Mouse (Mus musculus): Measurements from ENCODE around the gene Ncoa1. TPM values are rescaled to one million over a fixed set of nuclear protein-coding genes. Genes with fewer than 3 reads are reported as not detected.

Gene Ncoa1
- polyA plus RNA-seq, 1 experiment from 2014 or later: 7.2 TPM

DNA sequence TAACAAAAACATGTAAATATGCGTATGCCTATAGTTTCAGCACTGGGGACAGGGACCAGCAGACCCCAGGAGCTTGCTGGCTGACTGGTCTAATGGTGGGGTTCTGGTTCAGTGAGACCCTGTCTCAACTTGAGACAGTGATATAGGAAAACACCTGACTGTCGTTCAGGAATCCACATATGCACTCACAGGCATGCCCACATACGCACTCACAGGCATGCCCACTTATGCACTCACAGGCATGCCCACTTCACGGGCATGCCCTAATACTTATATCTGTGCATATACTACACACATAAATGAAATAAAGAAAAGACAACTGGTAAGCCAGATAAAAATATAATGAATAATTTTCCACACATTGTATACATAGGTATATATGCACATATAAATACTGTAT lies 3.3 kb upstream of the Ncoa1 start:
- no peaks in the 10 kb centered on the region; the same call in 1 of the 2 replicates for H3K27me3 ChIP-seq (ENCODE audit: control insufficient read depth, insufficient read depth, low read length)
- no peaks in the 10 kb centered on the region for H3K9me3 ChIP-seq (ENCODE audit: control insufficient read depth, low read length)
- no peak overlapping the region for H3K9ac ChIP-seq (ENCODE audit: low read depth, low read length)
- H3K27ac ChIP-seq (ENCODE audit: low read depth, low read length): no peak overlapping the region
- 82% methylated on average over 4 of the region's 4 CpGs for WGBS
- DNase-seq (ENCODE audit: low spot score) (no peak), ATAC-seq (ENCODE audit: low FRiP score) (no peak)
- H3K36me3 ChIP-seq (ENCODE audit: control insufficient read depth, insufficient read depth, low read length): no peaks in the 10 kb centered on the region
- no peak overlapping the region for H3K4me3 ChIP-seq (ENCODE audit: low read depth, low read length)
- H3K4me2 ChIP-seq (replicated peaks; ENCODE audit: low read depth, low read length): no peak overlapping the region
- no peaks in the 10 kb centered on the region; the same call in 1 of the 2 replicates for H3K4me1 ChIP-seq (replicated peaks; ENCODE audit: control insufficient read depth, insufficient read depth, low read length)

DNA sequence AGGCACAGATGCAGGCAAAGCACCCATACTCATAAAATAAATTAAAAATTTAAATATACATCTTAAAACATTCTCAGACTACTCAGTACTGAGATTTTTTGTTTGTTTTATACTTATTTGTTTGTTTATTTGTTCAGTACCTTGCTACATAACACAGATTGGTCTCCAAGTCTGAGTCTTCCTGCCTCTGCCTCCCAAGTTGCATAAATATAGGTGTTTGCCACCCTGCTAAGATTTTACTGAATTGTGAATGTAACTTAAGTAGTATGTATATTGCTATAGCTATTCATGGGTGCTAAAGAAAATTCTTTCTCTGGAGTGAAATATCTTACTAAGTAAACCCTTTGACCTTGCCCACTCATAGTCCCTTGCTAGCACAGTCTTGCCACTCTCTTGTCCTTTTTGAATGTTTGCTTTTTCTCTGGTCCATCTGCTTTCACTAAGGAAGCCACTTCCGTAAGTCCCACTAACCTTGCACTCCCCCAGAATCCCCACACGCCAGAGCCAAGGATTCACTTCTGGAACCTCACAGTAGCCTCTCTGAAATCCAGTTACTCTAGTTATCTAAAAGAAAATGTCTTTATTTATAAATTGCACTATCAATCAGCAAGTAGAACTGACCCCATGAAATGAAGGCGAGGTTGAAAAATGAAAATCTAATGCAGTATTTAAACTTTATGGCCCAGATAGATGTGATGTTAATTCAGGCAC lies 2.3 kb upstream of the Ncoa1 start:
- 88% methylated on average over 3 of the region's 3 CpGs for WGBS
- no peak overlapping the region for H3K4me2 ChIP-seq (replicated peaks; ENCODE audit: low read depth, low read length)
- H3K4me3 ChIP-seq (ENCODE audit: low read depth, low read length): no peak overlapping the region
- no peak overlapping the region for H3K27ac ChIP-seq (ENCODE audit: low read depth, low read length)
- H3K4me1 ChIP-seq (replicated peaks; ENCODE audit: control insufficient read depth, insufficient read depth, low read length): no peaks in the 10 kb centered on the region; the same call in 1 of the 2 replicates
- DNase-seq (ENCODE audit: low spot score): no peak
- H3K27me3 ChIP-seq (ENCODE audit: control insufficient read depth, insufficient read depth, low read length): no peaks in the 10 kb centered on the region; the same call in 1 of the 2 replicates
- ATAC-seq (ENCODE audit: low FRiP score): no peak
- H3K9me3 ChIP-seq (ENCODE audit: control insufficient read depth, low read length): no peaks in the 10 kb centered on the region
- H3K9ac ChIP-seq (ENCODE audit: low read depth, low read length): no peak overlapping the region
- no peaks in the 10 kb centered on the region for H3K36me3 ChIP-seq (ENCODE audit: control insufficient read depth, insufficient read depth, low read length)

DNA sequence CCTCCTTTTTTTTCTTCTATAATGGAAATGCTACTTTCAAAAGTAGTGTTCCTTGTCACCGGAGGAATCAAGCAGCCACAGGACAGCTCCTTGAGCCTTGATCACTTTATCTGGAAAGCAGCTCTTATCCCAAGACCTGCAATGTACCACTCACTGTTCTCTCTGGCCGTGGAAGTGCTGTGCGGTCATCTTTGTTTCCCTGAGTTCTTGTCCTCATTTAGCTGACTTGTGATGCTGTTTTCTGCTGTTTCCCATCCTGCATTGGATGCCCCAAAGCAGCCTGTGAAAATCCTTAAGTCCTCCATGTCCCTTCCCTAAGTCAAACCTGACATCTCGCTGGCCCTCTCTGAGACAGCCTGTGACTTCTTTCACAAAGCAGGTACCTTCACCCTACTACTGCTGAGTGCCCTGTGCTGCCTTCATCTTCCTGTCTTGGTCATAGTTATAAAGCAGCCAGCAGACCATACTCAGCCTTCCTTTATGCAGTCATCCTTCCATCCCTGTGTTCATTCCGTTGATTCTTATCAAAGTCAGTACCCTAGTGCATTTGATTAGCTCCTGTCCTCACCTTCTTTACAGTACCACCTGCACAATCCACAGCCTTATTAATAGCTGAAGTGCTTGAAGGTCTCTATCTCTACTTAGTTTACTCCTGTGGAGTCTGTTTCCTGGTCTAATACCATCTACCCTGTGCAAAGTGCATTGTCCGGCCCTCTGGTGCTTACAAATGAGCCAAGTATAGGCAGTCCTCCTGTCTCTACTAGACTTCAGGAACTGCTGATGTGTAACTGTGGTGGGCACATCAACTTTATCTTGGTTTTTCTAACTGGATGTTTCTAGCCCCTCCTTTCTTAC lies 1.2 kb upstream of the Ncoa1 start:
- ATAC-seq (ENCODE audit: low FRiP score): no peak
- Histone ChIP-seq H3K4me2 (replicated peaks; ENCODE audit: low read depth, low read length) (no peak overlapping the region), H3K36me3 (ENCODE audit: control insufficient read depth, insufficient read depth, low read length) (no peaks in the 10 kb centered on the region), H3K4me3 (ENCODE audit: low read depth, low read length) (no peak overlapping the region), H3K9ac (ENCODE audit: low read depth, low read length) (no peak overlapping the region), H3K27me3 (ENCODE audit: control insufficient read depth, insufficient read depth, low read length) (no peaks in the 10 kb centered on the region; the same call in 1 of the 2 replicates), H3K4me1 (replicated peaks; ENCODE audit: control insufficient read depth, insufficient read depth, low read length) (no peaks in the 10 kb centered on the region; the same call in 1 of the 2 replicates), H3K27ac (ENCODE audit: low read depth, low read length) (no peak overlapping the region), H3K9me3 (ENCODE audit: control insufficient read depth, low read length) (no peaks in the 10 kb centered on the region)
- WGBS: 74% methylated on average over 6 of the region's 6 CpGs
- DNase-seq (ENCODE audit: low spot score): no peak

DNA sequence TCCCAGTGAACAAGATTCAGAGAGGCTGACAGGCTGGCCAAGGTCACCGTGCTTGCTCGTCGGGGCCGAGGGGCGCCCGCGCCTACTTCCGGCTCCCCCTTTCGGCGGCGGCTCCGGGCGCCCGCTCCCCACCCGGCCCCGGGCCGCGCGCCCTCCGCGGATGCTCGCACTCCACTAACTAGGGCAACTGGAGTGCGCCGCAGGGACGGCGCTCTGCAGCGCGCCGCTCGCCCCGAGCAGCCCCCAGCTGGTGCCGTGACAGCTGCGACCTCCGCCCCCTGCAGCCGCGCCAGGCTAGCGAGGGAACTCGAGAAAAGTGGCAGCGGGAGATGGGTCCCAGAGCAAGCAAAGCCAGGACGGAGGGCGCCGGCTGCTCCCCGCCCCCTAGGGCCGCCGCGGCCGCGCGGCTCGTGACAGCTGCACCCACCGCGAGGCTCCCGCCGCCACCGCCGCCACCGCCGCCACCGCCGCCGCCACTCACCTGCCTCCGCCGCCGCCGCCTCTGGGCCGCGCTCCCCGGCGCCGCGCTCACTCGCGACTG lies 621 bp downstream of the Ncoa1 start:
- H3K4me3 ChIP-seq (ENCODE audit: low read depth, low read length): peak overlapping the region; percentile 83
- no peaks in the 10 kb centered on the region; the same call in 1 of the 2 replicates for H3K4me1 ChIP-seq (replicated peaks; ENCODE audit: control insufficient read depth, insufficient read depth, low read length)
- DNase-seq (ENCODE audit: low spot score) (peak; percentile 76), ATAC-seq (ENCODE audit: low FRiP score) (peak; percentile 89)
- H3K9ac ChIP-seq (ENCODE audit: low read depth, low read length): peak overlapping the region; percentile 95
- under 1% methylated on average over 41 of the region's 73 CpGs for WGBS
- peak overlapping the region; percentile 87 for H3K4me2 ChIP-seq (replicated peaks; ENCODE audit: low read depth, low read length)
- H3K27me3 ChIP-seq (ENCODE audit: control insufficient read depth, insufficient read depth, low read length): no peaks in the 10 kb centered on the region; the same call in 1 of the 2 replicates
- peak overlapping the region; percentile 92 for H3K27ac ChIP-seq (ENCODE audit: low read depth, low read length)
- H3K9me3 ChIP-seq (ENCODE audit: control insufficient read depth, low read length): no peaks in the 10 kb centered on the region
- H3K36me3 ChIP-seq (ENCODE audit: control insufficient read depth, insufficient read depth, low read length): no peaks in the 10 kb centered on the region

DNA sequence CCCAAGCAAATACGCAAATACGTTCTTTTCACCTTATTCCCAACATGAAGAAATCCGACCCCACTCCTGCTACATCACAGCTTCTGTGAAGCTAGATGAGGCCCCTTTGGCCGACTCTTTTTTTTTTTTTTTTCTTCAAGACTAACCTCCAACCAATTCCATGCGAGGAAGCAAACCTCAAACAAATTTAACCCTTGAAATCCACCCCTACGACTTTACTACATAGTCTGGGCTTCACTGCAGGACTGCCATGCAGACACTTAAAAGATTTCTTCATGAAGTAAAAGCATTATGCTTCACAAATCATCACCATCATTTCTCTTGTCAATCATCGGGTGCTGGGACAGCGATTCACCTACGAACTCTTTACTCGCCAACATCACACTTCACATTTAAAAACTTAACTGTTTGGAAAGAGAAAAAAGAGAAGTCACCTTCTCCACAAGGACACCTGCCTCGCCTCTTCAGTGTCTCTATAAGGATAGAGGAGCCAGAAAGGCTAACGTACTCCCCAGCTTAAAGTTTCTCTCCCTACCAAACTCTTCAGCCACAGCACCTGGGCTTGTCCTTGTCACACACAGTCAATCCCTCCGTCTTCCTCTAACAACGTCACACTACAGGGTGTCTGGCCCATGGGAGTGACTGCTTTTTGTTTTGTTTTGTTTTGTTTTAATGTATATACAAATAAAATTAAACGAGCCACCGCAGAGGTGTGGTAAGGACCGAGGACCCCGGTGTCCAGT lies 1.6 kb downstream of the Ncoa1 start:
- Histone ChIP-seq H3K4me2 (replicated peaks; ENCODE audit: low read depth, low read length) (peak overlapping the region; percentile 87), H3K36me3 (ENCODE audit: control insufficient read depth, insufficient read depth, low read length) (no peaks in the 10 kb centered on the region), H3K4me1 (replicated peaks; ENCODE audit: control insufficient read depth, insufficient read depth, low read length) (no peaks in the 10 kb centered on the region; the same call in 1 of the 2 replicates), H3K27me3 (ENCODE audit: control insufficient read depth, insufficient read depth, low read length) (no peaks in the 10 kb centered on the region; the same call in 1 of the 2 replicates), H3K27ac (ENCODE audit: low read depth, low read length) (no peak overlapping the region), H3K9ac (ENCODE audit: low read depth, low read length) (no peak overlapping the region; the same call in 1 of the 2 replicates), H3K4me3 (ENCODE audit: low read depth, low read length) (peak overlapping the region; percentile 83), H3K9me3 (ENCODE audit: control insufficient read depth, low read length) (no peaks in the 10 kb centered on the region)
- ATAC-seq (ENCODE audit: low FRiP score) (peak; percentile 21; the same call in 1 of the 2 replicates), DNase-seq (ENCODE audit: low spot score) (peak; percentile 28)
- WGBS: 11% methylated on average over 18 of the region's 18 CpGs

DNA sequence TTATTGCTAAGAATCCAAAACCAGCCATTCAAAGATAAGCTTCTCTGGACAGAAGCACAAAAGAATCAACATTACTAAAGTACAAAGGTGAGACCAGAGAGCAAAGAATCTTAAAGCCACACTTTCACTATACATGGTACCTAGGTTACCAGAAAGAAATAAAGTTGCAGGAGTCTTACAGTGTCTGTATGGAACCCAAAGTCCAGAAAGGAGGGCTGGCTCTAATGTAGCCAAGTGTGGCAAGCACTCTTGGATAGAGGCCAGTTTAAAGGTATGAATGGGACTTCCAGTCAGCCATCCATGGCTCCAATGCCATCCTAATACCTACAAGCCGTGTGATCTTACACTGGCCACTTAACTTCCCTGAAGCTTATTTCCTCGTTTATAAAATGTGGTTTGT lies 7.9 kb downstream of the Ncoa1 start:
- Histone ChIP-seq H3K9me3 (ENCODE audit: control insufficient read depth, low read length) (no peaks in the 10 kb centered on the region), H3K27me3 (ENCODE audit: control insufficient read depth, insufficient read depth, low read length) (no peaks in the 10 kb centered on the region; the same call in 1 of the 2 replicates), H3K4me2 (replicated peaks; ENCODE audit: low read depth, low read length) (no peak overlapping the region), H3K9ac (ENCODE audit: low read depth, low read length) (no peak overlapping the region), H3K4me3 (ENCODE audit: low read depth, low read length) (no peak overlapping the region), H3K27ac (ENCODE audit: low read depth, low read length) (no peak overlapping the region), H3K4me1 (replicated peaks; ENCODE audit: control insufficient read depth, insufficient read depth, low read length) (no peaks in the 10 kb centered on the region), H3K36me3 (ENCODE audit: control insufficient read depth, insufficient read depth, low read length) (no peaks in the 10 kb centered on the region)
- WGBS: 68% methylated on average over 2 of the region's 2 CpGs
- ATAC-seq (ENCODE audit: low FRiP score): no peak
- DNase-seq (ENCODE audit: low spot score): no peak

DNA sequence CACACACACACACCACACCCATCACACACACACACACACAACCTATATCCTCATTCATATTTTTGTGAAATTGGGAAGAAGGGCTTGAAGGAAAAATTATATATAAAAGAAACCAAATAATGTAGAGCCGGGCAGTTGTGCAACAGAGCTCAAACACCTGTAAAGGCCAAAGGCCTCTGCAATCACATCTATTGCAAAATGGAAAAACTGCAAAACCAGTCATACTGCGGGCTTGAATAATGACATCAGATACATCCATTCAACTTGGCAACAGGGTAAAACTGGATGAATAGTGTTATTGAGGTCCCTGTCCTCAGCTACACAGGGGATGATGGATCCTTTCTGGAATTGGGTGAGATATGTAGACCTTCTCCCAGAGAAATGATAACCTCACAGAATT lies 13.3 kb downstream of the Ncoa1 start:
- no peaks in the 10 kb centered on the region for H3K36me3 ChIP-seq (ENCODE audit: control insufficient read depth, insufficient read depth, low read length)
- no peaks in the 10 kb centered on the region for H3K27me3 ChIP-seq (ENCODE audit: control insufficient read depth, insufficient read depth, low read length)
- no peaks in the 10 kb centered on the region for H3K9me3 ChIP-seq (ENCODE audit: control insufficient read depth, low read length)
- no peak overlapping the region for H3K4me2 ChIP-seq (replicated peaks; ENCODE audit: low read depth, low read length)
- no peak overlapping the region for H3K4me3 ChIP-seq (ENCODE audit: low read depth, low read length)
- no peak overlapping the region for H3K9ac ChIP-seq (ENCODE audit: low read depth, low read length)
- H3K27ac ChIP-seq (ENCODE audit: low read depth, low read length): no peak overlapping the region
- DNase-seq (ENCODE audit: low spot score) (no peak), ATAC-seq (ENCODE audit: low FRiP score) (no peak)
- 90% methylated on average over 2 of the region's 2 CpGs for WGBS
- H3K4me1 ChIP-seq (replicated peaks; ENCODE audit: control insufficient read depth, insufficient read depth, low read length): no peaks in the 10 kb centered on the region

DNA sequence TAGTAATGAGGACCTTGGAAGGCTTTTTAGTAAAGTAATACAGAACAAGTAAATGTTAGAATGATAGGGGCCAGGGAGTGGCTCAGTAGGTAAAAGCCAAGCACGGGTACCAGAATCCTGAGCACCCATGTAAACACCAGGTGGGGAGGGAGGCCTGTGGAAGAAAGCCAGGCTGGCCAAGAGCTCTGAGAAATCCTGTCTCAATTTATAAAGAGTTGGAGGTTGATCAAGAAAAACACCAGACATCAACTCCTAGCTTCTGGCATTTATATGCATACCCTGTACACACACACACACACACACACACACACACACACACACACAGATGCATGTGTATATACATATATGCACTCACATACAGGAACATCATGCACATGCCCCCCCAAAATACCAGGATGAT lies 14.6 kb downstream of the Ncoa1 start:
- no peak overlapping the region for H3K4me2 ChIP-seq (replicated peaks; ENCODE audit: low read depth, low read length)
- ATAC-seq (ENCODE audit: low FRiP score) (no peak), DNase-seq (ENCODE audit: low spot score) (no peak)
- H3K27me3 ChIP-seq (ENCODE audit: control insufficient read depth, insufficient read depth, low read length): no peaks in the 10 kb centered on the region
- no peak overlapping the region for H3K27ac ChIP-seq (ENCODE audit: low read depth, low read length)
- 79% methylated on average over 1 of the region's 1 CpGs for WGBS
- H3K36me3 ChIP-seq (ENCODE audit: control insufficient read depth, insufficient read depth, low read length): no peaks in the 10 kb centered on the region
- H3K9me3 ChIP-seq (ENCODE audit: control insufficient read depth, low read length): no peaks in the 10 kb centered on the region
- no peaks in the 10 kb centered on the region for H3K4me1 ChIP-seq (replicated peaks; ENCODE audit: control insufficient read depth, insufficient read depth, low read length)
- no peak overlapping the region for H3K4me3 ChIP-seq (ENCODE audit: low read depth, low read length)
- no peak overlapping the region for H3K9ac ChIP-seq (ENCODE audit: low read depth, low read length)
